Mouse (Mus musculus) adrenal gland, adult 8-10 months (tissue): Measurements from ENCODE around the gene Itfg2. TPM values are rescaled to one million over a fixed set of nuclear protein-coding genes. Genes with fewer than 3 reads are reported as not detected.
A peak's percentile ranks its signal among the peaks of the same experiment; 100 is the strongest.

Source experiments
- DNase-seq: peaks from one replicate; pipeline ENCODE4 v3.0.0; 2022
- total RNA-seq, 4 experiments: library from RNA; stranded (reverse); gene quantifications; 2 replicates each; pipeline ENCODE4 v1.2.4; 2022

Itfg2 gene
- 10 to 100 TPM; 27.1 to 38.6 (median 34.9) TPM for total RNA-seq

DNA sequence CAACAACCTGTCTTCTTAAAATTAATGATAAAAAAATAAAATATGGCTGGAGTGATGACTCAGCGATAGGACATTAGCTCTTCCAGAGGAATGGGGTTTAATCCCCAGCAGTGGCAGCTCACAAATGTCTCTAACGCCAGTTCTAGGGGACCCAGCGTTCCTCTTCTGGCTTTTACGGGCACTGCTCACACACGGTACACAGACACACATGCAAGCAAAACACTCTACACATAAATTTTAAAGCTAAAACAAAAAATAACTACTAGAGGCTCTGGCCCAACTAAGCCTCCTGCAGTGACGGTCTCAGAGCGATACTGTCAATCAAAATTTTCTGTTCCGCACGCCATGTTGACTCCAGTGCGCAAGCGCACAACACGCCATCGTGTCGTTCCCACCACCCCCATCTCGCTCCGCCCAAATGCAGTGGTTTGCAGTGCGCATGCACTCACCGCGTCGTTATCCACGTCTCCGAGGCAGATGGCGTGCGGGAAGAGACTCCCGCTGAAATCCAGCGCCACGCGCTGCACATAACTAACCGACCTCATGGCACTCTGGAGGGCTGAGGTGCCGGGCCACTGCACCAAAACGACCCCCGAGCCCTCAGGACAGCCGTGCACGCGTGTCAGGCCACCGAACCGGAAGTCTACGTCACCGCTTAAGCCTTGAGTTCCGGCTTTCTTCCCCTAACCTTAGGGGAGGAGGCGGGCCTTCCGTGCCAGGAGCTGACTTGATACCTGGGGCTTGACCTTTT is at the start of gene Itfg2:
Gene Itfg2 (minus strand): TSS at position 663 of the 751 bp plus-strand sequence.
- peak; percentile 94 for DNase-seq

DNA sequence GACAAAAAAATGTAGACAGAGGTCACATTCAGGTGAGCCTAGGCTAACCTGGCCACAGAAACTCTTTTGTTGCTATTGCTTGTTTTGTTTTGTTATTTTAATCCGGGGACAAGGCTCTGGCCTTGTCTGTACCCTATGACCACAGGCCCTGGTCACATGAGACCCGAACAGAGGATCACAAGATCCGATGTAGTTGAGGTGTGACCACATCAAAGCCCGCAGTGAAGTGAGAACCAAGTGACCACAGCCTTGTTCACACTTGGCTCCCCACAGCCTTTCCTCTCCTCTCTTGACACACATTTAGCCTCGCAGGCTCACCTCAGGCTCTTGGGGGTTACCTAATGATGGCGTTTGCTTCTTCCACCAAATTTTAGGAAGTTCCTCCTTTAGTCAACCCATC is 49.4 kb upstream of the Itfg2 start:
- no peak for DNase-seq

DNA sequence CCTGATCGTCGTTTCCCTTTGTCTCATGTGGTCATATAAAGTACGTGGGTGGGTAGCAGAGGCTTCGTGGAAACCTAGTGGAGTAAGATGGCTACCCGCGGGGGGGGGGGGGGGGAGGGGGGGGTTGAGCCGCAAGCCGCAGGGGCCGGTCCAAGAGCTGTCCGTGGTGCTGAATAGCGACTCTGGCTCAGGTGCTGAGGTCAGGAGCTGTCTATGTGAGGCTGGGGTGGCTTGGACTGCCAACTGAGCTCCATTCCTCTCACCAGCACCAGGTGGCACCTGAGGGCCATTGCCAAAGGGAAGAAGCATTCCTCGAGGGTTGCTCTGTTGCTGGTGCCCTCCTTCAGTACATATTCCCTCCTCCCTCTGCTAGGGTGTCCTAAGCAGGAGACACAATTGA is 44.7 kb upstream of the Itfg2 start:
- no peak for DNase-seq

DNA sequence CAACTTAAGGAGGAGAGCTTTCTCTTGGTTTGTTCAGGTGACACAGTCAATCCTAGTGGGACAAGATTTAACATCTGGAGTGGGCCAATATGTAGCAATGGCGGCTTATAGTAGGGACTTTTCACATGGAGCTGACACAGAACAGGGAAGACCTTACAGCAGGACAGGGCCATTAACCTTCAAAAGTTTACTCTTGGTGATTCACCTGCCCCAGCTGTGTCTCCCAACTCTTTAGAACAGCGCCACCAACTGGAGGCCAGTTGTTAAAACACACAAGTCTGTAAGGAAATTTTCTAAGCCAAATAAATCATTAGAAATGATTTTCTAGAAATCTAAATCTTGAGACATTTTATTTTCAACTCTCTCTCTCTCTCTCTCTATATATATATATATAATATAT is 42.6 kb upstream of the Itfg2 start:
- peak; percentile 29 for DNase-seq

DNA sequence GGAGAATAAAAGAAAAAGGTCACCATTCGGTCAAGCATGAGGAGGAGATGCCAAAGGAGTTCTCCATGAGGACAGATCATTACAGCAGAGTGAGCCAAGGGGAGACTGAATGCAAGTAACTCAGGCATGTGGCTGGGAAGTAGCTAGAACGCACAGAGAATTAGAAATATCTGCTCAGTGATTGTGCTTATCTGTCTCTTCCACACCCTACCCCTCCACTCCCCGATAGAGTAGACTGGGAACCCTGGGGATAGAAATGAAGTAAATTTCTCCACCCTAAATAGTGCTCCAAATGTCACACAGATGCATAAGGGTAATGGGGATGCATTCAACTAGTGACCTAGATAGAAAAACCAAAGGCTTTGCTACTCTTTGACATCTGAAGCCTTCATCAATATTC is 41.8 kb upstream of the Itfg2 start:
- DNase-seq, result no peak

DNA sequence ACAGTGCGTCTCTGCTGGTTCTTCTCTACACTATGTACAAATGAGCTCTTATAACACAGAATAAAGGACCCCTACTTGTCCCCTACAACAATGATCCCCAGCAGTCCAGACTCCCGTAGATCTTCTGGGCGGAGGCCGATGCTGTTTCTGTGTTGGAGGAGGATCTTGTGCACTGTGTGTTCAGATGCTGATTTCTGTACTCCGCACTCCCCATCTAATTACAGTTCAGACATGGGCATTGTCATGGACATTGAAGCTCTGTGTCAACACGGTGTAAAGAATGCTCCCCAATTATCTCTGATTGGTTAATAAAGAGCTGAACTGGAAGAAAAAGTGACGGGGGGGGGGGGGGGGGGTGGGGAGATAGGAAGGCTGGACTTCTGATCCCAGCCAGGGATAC is 41.3 kb upstream of the Itfg2 start:
- no peak for DNase-seq

DNA sequence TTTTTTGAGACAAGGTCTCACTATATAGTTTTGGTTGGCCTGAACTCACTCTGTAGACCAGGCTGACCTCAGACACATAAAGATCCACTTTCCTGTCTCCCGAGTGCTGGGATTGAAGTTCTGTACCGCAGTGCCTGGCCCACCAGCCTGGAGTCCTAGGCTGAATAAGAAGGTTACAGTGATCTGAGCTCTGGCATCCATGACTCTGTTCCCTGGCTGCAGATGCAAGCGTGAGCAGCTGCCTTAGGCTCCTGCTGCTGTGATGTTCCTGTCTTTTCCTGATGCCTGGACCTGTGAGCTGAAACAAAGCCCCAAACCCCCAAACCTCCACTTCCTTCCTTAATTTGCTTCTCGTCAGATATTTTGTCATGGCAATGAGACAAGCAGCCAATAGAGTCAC is 40.3 kb upstream of the Itfg2 start:
- DNase-seq, result no peak

DNA sequence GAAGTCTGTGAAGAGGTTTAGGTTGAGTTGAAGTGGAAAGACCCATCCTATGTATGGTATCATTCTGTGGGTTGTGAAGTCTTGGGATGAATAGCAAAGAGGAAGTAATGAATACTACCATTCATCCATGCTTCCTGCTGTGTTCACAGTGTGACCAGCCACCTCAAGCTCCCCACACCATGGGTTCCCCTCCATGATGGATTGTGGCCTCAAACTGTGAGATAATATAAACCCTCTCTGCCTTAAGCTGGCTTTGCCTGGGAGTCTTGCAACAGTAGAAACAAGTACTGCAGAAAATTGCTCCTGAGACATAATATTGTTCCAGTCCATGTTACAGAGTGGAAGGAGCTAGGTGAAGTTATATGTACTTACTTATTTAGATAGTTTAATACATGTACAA is 36.9 kb upstream of the Itfg2 start:
- DNase-seq, result no peak

DNA sequence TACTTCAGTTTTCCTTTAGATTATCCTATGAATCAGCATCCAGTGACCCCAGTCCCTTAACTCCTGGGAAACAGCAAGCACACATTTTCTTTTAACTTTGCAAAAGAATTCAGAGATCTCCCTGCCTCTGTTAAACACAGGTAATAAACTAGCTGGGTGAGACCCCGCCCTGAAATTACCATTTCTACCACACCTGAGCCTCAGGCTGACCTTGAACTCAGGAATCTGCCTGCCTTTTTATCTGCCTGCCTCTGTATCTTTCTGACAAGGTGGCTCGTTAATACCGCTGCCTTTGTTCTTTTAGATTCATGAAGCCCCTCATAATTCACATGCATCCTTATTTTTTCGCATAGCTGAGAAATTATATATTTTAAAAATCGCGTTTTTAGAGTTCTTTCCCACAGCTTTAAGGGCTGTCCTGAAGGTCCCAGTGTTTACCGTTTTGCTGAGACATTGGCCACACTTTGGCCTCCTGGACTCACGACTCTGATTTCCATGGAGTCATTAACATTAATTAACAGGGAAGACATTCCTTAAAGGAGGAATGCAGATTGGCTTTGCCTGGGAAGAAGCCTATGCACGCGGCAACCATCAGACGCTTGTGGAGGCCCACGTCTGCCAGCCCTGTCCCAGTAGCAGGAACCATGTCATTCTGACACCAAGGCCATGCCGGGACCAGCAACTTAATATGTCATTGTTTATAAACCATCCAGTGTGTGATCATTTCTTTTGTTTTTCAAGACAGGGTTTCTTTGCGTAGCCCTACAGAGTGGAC is 36.2 kb upstream of the Itfg2 start:
- DNase-seq, result no peak

DNA sequence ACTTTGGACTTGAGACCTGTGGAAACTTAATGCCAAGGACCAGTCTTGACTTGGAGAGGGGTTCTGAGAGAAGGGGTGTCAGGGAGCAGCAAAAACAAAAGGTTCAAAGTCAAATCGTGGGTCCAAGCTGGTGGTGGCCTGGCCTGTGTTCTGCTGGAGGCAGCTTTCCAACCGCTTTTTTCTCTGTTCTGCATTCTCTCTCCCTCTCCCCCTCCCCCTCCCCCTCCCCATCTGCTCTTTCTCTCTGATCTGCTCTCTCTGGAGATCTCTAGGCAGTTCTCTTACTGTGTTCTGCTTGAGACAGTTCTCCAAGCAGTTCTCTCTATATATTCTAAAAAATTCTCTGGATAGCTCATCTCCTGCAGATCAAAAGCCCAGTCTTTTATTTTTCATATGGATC is 35.6 kb upstream of the Itfg2 start:
- no peak for DNase-seq

DNA sequence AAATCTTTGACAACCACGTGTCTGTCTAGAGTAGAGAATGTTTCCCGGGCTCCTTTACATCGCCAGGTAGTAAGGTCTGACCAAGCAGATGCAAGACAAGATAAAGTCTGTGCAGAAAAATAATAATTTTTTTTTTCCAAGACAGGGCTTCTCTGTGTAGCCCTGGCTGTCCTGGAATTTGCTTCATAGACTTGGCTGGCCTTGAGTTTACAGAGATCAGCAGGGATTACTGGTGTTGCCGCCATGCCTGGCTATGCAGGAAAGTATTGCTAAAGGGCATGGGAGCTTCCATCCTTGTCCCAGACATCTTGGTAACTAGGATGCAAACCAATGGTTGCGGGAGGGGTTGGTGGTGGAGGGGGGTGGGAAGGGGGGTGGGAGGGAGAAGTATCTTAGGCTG is 32.5 kb upstream of the Itfg2 start:
- DNase-seq, result no peak

DNA sequence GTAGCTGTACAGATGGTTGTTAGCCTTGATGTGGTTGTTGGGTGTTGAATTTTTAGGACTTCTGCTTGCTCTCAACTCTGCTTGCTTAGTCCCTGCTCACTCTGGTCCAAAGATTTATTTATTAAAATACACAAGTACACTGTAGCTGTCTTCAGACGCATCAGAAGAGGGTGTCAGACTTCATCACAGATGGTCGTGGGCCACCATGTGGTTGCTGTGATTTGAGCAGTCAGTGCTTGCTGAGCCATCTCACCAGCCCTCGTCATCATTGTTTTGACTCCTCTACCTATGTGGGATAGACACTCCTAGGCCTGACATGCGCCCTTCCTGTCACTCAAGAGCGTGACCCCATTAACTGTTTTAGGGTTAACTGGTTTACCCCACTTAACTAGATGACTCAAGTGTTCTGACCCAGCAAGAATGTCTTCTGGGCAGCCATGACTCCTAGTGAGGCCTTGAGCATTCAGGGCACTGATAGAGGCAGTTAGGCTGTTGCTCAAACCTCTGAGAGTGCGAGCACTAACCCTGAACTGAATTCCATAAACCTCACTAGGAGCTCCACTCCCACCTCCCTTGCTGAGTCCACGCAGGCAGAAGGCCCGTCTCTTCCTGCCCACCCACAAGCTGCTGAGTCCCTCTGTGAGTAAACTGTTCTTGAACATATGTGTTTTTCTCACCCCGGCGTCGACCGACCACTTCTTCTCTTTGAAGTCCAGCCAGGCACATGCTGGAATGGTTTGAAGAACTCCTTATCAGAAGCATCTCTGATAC is 31.3 kb upstream of the Itfg2 start:
- DNase-seq, result peak; percentile 74

DNA sequence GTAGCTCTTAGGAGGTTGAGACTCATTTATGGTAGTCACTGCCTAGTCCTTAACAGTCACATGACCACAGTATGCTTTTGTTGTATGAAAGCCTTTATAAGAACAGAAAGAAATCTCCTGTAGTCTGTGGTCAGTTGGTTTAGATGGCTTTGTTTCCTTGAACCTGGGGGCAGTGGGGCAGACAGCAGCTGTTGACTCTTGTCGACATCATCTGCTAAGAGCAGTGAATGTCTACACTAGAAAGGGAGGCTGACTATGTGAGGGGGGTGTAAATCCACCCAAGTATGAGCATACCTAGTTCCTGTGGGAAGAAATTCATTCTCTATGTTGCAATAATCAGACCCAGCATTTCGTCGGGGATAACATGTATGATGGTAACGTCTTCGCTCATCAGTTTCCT is 22.3 kb upstream of the Itfg2 start:
- no peak for DNase-seq

DNA sequence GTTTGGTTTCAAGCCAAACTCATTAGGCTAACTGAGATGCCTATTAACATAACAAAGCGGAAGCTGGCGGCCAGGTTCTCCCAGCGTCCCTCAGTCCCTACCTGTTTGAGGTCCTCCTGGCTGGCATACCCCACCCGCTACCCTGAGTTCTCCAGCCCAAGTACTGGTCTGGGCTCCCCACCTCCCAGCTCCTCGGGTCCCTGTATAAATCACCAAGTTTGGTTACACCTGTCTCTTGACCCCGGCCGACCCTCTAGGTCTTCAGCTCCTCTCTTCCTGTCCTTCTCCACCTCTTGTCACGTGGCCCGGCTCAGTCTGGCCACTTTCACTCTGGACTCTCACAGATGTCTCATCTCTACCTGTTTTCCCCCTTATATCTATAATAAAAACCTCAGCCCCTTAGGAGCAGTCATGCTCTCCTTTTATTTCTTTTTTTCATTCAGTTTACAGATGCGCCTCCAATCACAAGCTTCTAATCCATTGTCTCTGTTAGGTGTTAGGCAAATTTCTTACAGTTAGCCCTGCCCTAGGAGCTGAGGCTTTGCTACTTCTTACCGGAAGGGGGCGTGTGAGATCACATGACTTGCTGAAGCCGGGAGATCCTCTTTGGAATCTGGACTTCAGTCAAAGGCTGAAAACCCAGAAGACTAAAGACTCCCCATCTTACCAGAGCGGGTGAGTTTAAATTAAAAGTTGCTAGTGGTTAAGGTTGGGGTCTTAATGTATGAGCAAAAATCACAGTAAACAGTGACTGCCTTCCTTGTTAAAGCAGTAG is 21.2 kb upstream of the Itfg2 start:
- no peak for DNase-seq

DNA sequence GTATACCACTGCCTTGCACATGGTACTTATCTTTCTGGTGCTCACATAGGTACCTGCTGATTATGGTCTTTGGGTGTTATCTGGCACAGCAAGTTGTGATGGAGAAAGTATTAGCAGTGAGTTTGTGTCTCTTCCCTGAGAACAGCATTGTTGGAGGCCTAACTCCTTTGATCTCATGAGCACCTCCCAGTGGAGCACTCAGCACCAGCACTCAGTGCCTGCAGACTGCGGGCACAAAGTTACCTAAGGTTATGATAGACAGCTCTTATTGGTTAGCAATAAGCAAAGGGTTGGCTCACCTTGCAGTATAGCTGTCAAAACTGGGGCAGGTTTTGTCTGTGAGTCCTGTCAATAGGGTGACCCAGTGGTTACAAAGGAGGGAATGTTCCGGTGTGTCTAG is 15.5 kb upstream of the Itfg2 start:
- DNase-seq, result no peak

DNA sequence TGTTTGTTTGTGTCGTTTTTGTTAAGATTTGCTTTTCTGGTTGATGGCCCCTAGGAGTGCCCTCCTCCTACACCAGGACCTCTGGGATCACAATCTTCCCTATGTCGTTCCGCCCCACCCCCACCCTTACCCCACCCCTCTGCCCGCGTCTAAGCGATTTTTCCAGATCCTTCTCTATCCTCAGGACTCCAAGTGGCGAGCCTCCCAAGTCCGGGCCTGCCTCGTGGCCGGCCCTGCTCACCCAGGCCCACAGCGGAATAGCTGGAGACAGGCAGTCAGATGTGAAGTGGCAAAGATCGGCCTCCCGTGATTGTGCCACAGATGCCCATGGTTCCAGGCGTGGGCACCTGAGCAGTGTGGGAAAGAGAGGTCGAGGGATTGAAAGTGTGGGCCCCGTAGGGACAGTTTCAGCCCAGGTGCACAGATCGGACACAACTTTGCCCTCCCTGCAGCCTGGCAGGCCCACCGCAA is 14.2 kb upstream of the Itfg2 start:
- no peak for DNase-seq

DNA sequence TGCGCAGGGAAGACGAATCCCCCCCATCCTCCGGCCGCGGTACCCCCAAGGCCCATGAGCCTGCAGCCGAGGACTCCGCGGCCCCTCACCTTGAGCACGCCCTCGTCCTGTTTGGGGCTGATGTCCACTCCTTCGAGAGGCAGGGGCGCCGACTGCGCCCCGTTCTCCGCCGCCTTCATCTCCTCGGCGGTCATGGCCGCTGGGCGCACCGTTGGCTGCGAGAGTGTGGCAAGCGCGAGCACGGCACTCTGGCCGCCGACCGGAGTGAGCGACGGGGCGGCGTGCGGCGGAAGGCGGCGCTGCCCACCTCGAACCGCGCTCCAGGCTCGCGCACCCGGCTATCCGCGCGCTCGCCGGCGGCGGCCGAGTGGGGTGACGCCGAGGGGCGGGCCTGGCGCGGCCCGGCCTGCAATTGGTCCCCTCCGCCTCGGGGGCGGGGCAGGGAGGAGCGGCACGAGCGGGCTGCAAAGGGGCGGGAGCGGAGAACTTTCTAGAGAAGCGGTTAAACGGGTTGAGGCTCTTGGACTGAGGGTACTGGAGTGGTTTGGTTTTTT is 13.7 kb upstream of the Itfg2 start, which contains the start of gene Fkbp4:
Gene Fkbp4 (minus strand): TSS at position 361 of the 554 bp plus-strand sequence.
- DNase-seq, result peak; percentile 91

DNA sequence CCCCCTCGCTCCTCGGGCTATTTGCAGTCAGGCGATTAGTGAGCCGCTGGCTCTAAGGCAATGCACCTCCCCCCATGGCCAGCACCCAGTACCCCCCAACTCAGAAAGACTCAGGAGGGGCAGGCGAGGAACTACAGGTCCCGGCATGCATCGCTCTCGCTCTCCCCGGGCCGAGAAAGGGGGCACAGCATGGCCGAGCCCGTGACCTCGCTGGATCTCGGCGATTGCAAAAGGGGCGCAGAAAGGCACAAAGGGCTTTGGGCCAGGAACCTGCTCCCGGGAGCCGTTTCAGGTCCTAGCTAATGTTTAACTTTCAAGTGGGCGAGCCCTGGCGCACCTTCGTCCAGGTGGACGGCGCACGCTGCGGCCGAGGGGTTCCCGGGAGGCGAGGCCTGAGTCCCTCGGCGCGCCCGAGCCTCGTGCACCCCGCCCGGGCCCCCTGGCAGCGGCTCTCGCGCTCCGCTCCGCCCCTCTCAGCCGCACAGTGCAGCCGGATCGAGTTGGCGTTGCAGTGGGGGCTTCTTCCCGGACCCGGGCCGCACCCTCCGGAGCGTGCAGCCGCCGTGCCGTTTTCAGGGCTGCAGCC is 13.1 kb upstream of the Itfg2 start:
- peak; percentile 63 for DNase-seq

DNA sequence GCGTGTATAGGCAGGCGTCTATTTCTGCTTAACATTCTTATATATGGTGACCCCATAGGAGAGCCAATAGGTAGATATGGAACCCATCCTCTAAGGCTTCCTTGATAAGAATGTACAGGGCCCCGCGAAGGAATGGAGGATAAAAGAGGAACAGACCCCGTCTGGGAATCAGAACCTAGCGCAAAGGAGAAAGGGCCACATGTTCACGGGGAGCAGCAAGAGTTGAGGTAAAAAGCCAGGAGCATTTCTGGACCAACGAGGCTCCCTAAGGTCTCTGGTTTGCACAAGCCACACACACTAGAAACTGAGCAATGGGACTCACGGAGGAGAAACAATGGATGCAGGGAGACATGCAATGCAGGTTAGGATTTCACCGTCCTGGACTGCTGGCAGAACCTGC is 12.6 kb upstream of the Itfg2 start:
- no peak for DNase-seq

DNA sequence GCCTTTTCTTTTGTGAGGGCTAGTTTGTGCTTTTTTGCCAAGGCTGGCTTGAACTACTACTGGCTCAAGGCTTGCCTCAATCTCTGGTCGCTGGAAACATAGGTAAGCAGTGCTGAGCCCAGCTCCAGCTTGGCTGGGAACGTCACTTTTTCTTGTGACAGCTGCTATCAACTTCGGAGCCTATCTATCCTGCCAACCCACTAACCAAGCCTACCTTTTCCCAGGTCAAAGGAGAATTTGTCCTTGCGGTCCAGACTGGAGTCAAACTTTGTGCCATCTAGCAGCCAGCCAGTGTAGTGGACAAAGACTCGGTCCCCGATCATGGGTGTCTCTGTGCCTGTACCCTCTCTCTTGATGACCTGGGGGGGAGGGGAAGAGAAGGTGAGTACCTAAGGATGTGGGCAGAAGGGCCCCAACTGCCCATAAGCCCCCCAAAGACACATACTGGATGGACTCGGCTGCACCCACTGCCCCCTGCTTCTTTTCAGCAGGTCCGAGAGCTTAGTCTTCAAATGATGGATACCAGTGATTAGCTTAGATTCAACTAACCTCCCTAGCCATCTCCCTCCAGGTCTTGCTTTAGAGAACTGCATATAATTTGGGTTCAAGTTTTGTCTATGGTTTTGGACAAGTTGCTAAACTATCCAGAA is 11.8 kb upstream of the Itfg2 start:
- no peak for DNase-seq

DNA sequence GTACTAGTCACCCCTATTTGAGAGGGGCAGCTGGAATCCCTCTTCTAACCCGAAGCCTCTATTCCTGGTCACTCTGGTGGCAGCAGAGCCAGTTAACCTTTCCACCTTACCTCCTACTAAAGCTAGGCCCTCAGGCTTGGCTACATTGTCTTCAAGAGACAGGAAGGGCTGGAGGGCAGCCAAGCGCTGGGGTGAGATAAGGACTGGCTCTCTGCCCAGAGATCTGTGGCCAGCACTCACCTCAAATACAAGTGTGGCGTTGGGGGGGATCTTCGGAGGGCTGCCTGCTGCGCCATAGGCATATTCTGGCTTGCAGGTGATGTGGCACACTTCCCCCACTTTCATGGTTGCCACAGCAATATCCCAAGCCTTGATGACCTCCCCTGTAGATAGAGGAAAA is 10.7 kb upstream of the Itfg2 start:
- DNase-seq, result peak; percentile 88
